Mouse (Mus musculus) thymus, adult 2 months (tissue): ENCODE results near the gene Zfhx3.

Experiments
- CTCF ChIP-seq: fragments of 200-500 bp; IDR thresholded peaks from 2 replicates; pipeline ENCODE4 v1.5.1; 2012; ENCODE audit warnings: mild to moderate bottlenecking, control low read depth, low read length, moderate library complexity, borderline replicate concordance; ENCODE audit not compliant: control insufficient read depth, poor library complexity, insufficient read depth; ENCODE audit errors: extremely low read depth
- POLR2A ChIP-seq: fragments of 200-500 bp; IDR thresholded peaks from 2 replicates; pipeline ENCODE4 v1.6.1; 2012; ENCODE audit warnings: mild to moderate bottlenecking, low read length, control low read depth, moderate library complexity; ENCODE audit not compliant: control insufficient read depth, poor library complexity, insufficient read depth; ENCODE audit errors: extremely low read depth

- TF ChIP-seq CTCF: no peak
- no peak for TF ChIP-seq POLR2A
Measured at GRCm38 (mm10) chr8:108926106-108926505, 983.7 kb downstream of the Zfhx3 start.
